Mouse (Mus musculus) neural tube, embryonic 12.5 days (tissue): ENCODE data around the gene Chga. TPM values are rescaled to one million over a fixed set of nuclear protein-coding genes. Genes with fewer than 3 reads are reported as not detected.

Experiments used
- ATAC-seq: fragments of 200-750 bp; cut with Nextera tagmentation; 2 replicates; pipeline ENCODE4 v1.8.0; 2017; ENCODE audit warnings: low read depth, mild to moderate bottlenecking, moderate TSS enrichment, moderate library complexity; ENCODE audit not compliant: low FRiP score
- H3K27ac ChIP-seq: fragments of 300-500 bp; sonication (generic); 2 replicates; pipeline ENCODE4 v1.5.1; 2016
- H3K27me3 ChIP-seq: fragments of 300-500 bp; sonication (generic); replicated peaks from 2 replicates; pipeline ENCODE4 v1.6.1; 2016; ENCODE audit warnings: mild to moderate bottlenecking
- H3K36me3 ChIP-seq: fragments of 300-500 bp; sonication (generic); 2 replicates; pipeline ENCODE4 v1.6.1; 2016; ENCODE audit warnings: mild to moderate bottlenecking
- H3K4me1 ChIP-seq: fragments of 300-500 bp; sonication (generic); 2 replicates; pipeline ENCODE4 v1.6.1; 2016
- H3K4me2 ChIP-seq: fragments of 300-500 bp; sonication (generic); replicated peaks from 2 replicates; pipeline ENCODE4 v1.6.1; 2016; ENCODE audit warnings: mild to moderate bottlenecking
- H3K4me3 ChIP-seq: fragments of 300-500 bp; sonication (generic); 2 replicates; pipeline ENCODE4 v1.5.1; 2016
- H3K9ac ChIP-seq: fragments of 300-500 bp; sonication (generic); 2 replicates; pipeline ENCODE4 v1.6.1; 2016; ENCODE audit warnings: mild to moderate bottlenecking
- H3K9me3 ChIP-seq: fragments of 300-500 bp; sonication (generic); 2 replicates; pipeline ENCODE4 v1.6.1; 2016; ENCODE audit warnings: mild to moderate bottlenecking
- WGBS: fragments of 180-500 bp; shearing (Covaris S2); methylation state at CpG from one replicate; pipeline ENCODE4 v1.1.7; 2016; 5-methylcytosine and 5-hydroxymethylcytosine counted together
- polyA plus RNA-seq: library from polyadenylated mRNA; unstranded; fragments of >200 nt; fragmentation: Nextera tagmentation; extraction: Ambion mirVana; gene quantifications from 2 replicates; pipeline ENCODE4 v1.2.1, GENCODE M21; 2016

The Chga gene
- polyA plus RNA-seq, 1 experiment from 2014 or later, result 78.1 TPM

DNA sequence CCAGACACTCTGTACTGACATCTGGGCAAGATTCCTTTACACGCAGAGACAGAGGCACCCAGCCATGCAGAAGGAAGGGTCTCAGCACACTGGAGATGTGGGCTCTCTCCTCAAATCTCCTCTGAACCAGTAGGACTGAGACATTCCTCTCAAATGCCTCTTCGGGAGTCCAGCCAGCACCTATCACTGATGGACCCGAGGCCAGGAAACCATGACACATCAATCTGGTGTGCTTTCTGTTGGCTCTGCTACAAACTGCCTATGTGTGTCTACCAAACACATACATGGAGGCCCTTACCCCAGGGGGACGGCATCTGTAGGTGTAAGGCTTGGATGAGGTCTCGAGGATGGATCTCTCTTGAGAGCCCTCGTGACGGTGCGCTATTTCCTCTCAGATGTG is 32.3 kb downstream of the Chga start:
- Histone ChIP-seq H3K27ac (no peak overlapping the region), H3K36me3 (peaks cover 11% of the 10 kb centered on the region), H3K4me1 (no peaks in the 10 kb centered on the region), H3K4me2 (no peak overlapping the region), H3K27me3 (no peaks in the 10 kb centered on the region), H3K4me3 (no peak overlapping the region), H3K9ac (no peak overlapping the region), H3K9me3 (no peaks in the 10 kb centered on the region)
- ATAC-seq, result no peak
- WGBS, result 94% methylated on average over 8 of the region's 8 CpGs

DNA sequence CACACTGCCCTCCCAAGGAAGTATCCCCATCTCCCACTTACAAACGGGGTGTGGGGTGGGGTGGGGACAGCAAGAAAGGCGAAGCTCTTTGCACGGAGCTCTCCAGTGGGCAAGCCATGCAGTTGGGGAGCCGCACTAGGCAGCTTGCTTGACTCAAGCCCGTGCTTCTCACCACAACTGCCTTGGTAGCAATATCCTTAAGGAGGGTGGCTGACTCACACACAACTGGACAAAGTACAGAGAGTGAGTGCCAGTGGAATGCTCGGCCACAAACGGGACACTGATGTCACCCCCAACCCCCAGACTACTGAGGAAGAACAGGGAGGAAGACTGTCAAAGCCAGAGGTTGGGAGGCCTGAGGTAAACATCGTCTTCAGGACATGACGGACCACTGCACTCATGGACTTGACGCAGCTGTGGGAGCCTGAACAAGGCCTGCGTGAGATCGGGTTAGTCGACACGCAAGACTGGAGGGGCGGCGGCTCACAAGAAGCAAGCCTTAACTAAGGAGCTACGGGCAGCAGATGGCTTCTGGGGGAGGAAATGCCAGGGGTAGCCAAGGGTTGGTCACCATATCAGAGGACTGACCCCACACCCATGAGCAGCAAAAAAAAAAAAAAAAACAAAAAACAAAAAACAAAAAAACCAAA is 36.1 kb downstream of the Chga start:
- H3K4me2 ChIP-seq, result no peak overlapping the region
- no peaks in the 10 kb centered on the region for H3K27me3 ChIP-seq
- no peaks in the 10 kb centered on the region for H3K9me3 ChIP-seq
- H3K4me1 ChIP-seq, result 0 out of 2 replicates have a peak, but pooled peaks cover 13% of the 10 kb centered on the region
- no peak for ATAC-seq
- 94% methylated on average over 17 of the region's 17 CpGs for WGBS
- no peak overlapping the region for H3K27ac ChIP-seq
- peaks cover 5% of the 10 kb centered on the region; the same call in 1 of the 2 replicates for H3K36me3 ChIP-seq
- no peak overlapping the region for H3K9ac ChIP-seq
- no peak overlapping the region for H3K4me3 ChIP-seq

DNA sequence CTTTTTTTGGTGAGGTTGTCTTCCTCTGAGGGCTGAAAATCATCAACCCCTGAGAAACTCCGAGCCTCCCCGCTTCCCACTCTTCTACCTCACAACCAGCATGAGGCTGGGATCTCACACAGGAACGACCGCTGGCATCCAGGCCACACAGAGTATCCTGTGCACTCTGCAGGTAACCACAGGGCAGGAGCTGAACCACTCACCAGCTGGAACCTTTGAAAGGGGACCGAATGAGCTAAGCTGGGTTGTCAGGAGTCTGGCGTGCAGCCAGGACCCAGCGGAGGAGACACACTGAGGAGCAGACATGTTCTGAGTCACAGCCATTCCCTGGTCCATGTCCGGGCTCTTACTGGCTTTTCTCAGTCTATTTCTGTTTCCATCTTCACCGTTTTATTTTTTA is 38.9 kb downstream of the Chga start:
- H3K36me3 ChIP-seq, result peaks cover 3% of the 10 kb centered on the region; the same call in 1 of the 2 replicates
- H3K27ac ChIP-seq, result no peak overlapping the region

DNA sequence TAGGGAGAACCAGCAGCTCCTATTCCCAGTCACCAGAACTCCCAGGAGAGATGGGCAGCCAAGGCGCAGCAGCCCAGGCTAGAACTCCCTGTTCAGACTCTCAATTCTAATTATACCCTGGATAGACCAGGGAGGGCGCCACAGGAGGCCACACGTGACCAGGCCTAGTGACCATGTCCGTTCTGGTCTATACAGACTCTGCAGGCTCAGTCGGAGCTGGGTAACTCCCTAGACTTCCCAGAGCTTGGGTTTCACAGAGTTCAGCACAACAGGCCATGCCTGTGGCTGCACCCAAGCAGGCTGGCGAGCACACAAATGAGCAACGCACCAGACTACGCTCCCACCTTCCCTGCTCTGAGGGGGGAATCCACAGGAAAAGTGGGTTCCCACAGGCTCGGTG is 39.9 kb downstream of the Chga start:
- H3K9me3 ChIP-seq, result peaks cover 4% of the 10 kb centered on the region; the same call in 1 of the 2 replicates
- no peak for ATAC-seq
- WGBS, result 82% methylated on average over 9 of the region's 9 CpGs
- H3K4me3 ChIP-seq, result no peak overlapping the region
- H3K27ac ChIP-seq, result no peak overlapping the region
- H3K4me1 ChIP-seq, result peaks cover 22% of the 10 kb centered on the region
- H3K27me3 ChIP-seq, result no peaks in the 10 kb centered on the region
- H3K9ac ChIP-seq, result no peak overlapping the region
- H3K4me2 ChIP-seq, result no peak overlapping the region
- peaks cover 3% of the 10 kb centered on the region; the same call in 1 of the 2 replicates for H3K36me3 ChIP-seq

More for the DNA sequence above, 38.9 kb downstream of the Chga start:
- 72% methylated on average over 9 of the region's 9 CpGs for WGBS
- Histone ChIP-seq H3K9me3 (peaks cover 4% of the 10 kb centered on the region; the same call in 1 of the 2 replicates), H3K27me3 (no peaks in the 10 kb centered on the region), H3K4me2 (no peak overlapping the region), H3K4me3 (no peak overlapping the region), H3K4me1 (peaks cover 19% of the 10 kb centered on the region; the same call in 1 of the 2 replicates), H3K9ac (no peak overlapping the region)
- no peak for ATAC-seq

DNA sequence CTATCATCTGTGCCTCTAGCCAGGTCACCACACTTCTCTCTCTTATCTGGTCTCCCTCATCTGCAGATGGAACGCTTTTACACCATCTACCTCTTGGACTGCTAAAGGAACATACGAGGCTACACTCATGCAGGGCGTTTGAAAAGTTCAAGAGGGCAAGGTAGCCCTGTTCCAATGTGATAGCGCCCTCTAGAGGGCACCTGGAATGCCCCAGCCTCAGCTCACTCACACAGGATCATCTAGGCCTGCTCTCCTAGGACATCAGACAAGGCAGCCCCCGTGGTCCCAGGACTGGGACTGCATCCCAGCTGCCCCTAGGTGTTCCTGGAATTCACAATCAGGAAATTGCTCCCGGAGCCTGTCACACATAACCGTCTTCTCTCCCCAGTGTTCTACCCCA is 41.6 kb downstream of the Chga start:
- no peak overlapping the region for H3K4me3 ChIP-seq
- 75% methylated on average over 7 of the region's 7 CpGs for WGBS
- H3K27ac ChIP-seq, result no peak overlapping the region
- H3K9ac ChIP-seq, result no peak overlapping the region
- peaks cover 4% of the 10 kb centered on the region; the same call in 1 of the 2 replicates for H3K9me3 ChIP-seq
- peaks cover 3% of the 10 kb centered on the region; the same call in 1 of the 2 replicates for H3K36me3 ChIP-seq
- ATAC-seq, result no peak
- H3K27me3 ChIP-seq, result no peaks in the 10 kb centered on the region
- H3K4me2 ChIP-seq, result no peak overlapping the region
- H3K4me1 ChIP-seq, result peaks cover 34% of the 10 kb centered on the region

DNA sequence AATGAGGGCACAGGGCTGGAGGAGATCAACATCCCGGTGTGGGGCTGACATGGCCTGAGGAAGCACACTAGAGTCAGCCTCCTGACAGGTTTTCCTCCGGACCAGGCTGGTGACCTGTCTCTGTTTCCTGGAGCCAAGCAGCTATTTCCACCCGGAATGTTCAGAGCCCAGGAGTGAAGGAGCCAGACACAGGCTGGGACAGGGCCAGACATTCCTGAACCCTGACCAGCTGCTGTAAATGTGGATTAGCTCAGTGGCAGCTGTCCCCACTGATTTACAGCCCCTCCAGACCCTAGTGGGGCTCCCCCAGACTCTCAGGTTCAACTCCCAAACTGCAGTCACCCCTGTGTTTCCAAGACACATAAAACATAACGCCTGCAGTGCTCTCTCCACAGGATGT is 42.7 kb downstream of the Chga start:
- Histone ChIP-seq H3K4me3 (no peak overlapping the region), H3K9me3 (peaks cover 4% of the 10 kb centered on the region; the same call in 1 of the 2 replicates), H3K36me3 (peaks cover 3% of the 10 kb centered on the region; the same call in 1 of the 2 replicates), H3K27ac (no peak overlapping the region), H3K4me1 (peaks cover 43% of the 10 kb centered on the region), H3K4me2 (no peak overlapping the region), H3K9ac (no peak overlapping the region), H3K27me3 (no peaks in the 10 kb centered on the region)
- no peak for ATAC-seq
- 64% methylated on average over 4 of the region's 4 CpGs for WGBS

DNA sequence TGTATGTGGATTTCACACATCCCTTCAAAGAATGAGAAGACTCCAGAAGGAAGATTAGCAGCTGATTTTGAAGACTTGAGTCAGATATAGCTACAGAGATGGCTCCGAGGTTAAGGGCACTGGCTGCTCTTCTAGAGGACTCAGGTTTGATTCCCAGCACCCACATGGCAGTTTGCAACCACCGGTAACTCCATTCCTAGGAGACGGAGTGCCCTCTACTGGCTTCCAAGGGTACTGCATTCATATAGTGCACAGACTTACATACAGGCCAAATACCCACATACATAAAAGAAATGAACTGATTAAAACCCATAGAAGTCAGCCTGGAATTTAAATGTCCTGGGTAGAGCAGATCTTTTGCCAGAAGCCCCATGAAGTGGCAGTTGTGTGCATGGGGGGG is 43.8 kb downstream of the Chga start:
- Histone ChIP-seq H3K9ac (no peak overlapping the region), H3K27me3 (no peaks in the 10 kb centered on the region), H3K9me3 (peaks cover 4% of the 10 kb centered on the region; the same call in 1 of the 2 replicates), H3K27ac (no peak overlapping the region), H3K4me3 (no peak overlapping the region), H3K4me2 (no peak overlapping the region), H3K4me1 (peaks cover 39% of the 10 kb centered on the region), H3K36me3 (peaks cover 3% of the 10 kb centered on the region; the same call in 1 of the 2 replicates)
- no peak for ATAC-seq
- WGBS, result 98% methylated on average over 3 of the region's 3 CpGs

DNA sequence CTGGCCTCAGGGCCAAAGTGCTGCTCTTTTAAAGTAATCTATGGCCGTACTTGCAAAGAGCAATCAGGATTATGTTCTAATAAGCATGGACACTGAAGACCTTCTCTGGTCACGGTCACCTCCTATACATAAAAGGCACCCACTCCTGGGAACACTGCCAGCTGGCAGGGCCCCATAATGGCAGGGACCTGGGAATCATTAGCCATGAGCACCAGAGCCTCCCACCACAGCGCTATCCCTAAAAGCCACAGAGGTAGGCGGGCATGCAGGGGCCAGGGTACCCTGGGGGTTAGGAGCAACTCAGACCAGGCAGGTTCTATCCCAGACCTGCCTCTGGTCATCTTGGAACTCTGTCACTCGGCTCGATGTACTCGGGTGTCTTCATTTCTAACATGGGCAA is 45.0 kb downstream of the Chga start:
- H3K9ac ChIP-seq, result no peak overlapping the region
- WGBS, result 71% methylated on average over 7 of the region's 7 CpGs
- H3K4me2 ChIP-seq, result no peak overlapping the region
- no peak for ATAC-seq
- peaks cover 4% of the 10 kb centered on the region; the same call in 1 of the 2 replicates for H3K9me3 ChIP-seq
- no peak overlapping the region for H3K4me3 ChIP-seq
- H3K4me1 ChIP-seq, result peaks cover 31% of the 10 kb centered on the region
- no peak overlapping the region for H3K27ac ChIP-seq
- H3K27me3 ChIP-seq, result no peaks in the 10 kb centered on the region
- peaks cover 8% of the 10 kb centered on the region; the same call in 1 of the 2 replicates for H3K36me3 ChIP-seq

DNA sequence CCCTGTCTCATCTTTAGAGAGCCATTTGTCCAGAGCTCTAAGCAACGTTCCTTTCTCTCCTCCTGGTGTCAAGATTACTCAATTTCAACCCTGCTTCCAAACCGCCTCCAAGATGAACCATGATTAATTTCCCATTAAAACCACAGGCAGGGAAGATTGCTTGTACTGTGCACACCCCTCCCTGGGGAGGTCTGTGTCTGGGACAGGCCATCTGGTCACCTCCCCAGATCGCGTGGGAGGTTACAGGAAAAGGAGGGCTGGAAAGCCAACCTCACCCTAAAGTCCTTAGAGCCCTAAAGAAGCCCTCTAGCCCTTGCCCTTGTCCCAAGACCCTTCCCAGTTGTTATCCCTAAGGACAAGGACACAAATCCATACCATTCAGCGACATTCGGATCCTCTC is 45.6 kb downstream of the Chga start:
- WGBS, result 68% methylated on average over 6 of the region's 6 CpGs
- no peak overlapping the region for H3K27ac ChIP-seq

DNA sequence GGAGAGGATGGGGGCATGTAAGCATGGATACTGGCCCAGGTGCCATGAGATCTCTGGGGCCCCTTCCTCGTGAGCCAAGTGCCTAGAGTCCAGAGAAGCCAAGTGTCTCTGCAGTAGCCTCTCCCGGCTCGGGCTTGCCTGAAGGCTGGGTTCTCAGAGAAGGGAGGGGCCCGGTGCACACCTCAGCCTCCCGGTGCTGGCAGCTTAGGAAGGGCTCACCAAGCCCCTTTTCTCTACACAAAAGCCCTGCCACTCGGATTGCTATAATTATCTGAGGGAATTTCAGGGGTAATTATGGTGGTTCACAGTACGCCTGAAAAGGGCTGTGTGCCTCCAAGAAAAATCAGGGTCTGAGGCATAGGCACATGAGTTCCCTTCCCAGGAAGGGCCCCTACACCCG is 47.1 kb downstream of the Chga start:
- Histone ChIP-seq H3K4me1 (peaks cover 29% of the 10 kb centered on the region), H3K9me3 (peaks cover 4% of the 10 kb centered on the region; the same call in 1 of the 2 replicates), H3K4me3 (no peak overlapping the region), H3K27me3 (no peaks in the 10 kb centered on the region), H3K9ac (no peak overlapping the region), H3K27ac (no peak overlapping the region), H3K4me2 (no peak overlapping the region), H3K36me3 (peaks cover 8% of the 10 kb centered on the region; the same call in 1 of the 2 replicates)
- ATAC-seq, result no peak
- 14% methylated on average over 8 of the region's 8 CpGs for WGBS

More for the DNA sequence above, 45.6 kb downstream of the Chga start:
- Histone ChIP-seq H3K4me3 (no peak overlapping the region), H3K4me2 (no peak overlapping the region), H3K27me3 (no peaks in the 10 kb centered on the region), H3K9ac (no peak overlapping the region), H3K4me1 (peaks cover 29% of the 10 kb centered on the region), H3K36me3 (peaks cover 8% of the 10 kb centered on the region; the same call in 1 of the 2 replicates), H3K9me3 (peaks cover 4% of the 10 kb centered on the region; the same call in 1 of the 2 replicates)
- no peak for ATAC-seq

DNA sequence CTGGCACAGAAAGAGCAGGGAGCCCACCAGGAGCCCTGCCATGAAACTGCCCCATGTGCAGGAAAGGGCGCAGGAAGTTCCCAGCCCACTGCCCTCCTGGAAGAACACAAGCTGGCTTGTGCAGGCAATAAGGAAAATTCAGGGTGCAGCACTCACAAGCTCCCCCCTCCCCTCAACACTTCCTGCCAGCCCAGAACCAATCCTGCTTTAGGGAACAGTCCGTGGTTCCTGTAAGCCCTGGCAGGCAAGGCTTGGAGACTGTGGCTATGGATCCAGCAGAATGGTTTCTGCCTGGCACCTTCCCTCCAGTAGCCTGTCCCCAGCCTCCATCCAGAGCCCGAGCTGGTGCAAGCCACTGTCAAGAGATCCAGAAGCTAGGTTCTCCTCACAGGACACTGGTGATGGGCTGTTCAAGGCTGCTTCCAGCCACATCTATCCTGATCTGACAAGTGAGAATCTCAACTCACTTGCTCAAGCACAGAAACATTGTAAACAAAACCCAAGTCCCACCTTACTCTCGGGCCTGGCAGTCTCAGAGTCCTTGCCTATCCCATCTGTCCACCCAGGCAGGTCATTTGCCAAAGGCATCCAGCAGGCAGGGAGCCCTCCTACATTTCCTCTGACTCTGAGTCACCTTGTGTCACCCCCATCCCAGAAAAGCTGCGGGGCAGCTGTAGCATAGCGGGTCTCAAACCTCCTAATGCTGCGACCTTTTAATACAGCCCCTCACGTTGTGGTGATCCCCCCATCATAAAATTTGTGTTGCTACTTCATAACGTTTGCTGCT is 47.7 kb downstream of the Chga start:
- ATAC-seq, result no peak
- Histone ChIP-seq H3K27ac (no peak overlapping the region), H3K9ac (no peak overlapping the region)

DNA sequence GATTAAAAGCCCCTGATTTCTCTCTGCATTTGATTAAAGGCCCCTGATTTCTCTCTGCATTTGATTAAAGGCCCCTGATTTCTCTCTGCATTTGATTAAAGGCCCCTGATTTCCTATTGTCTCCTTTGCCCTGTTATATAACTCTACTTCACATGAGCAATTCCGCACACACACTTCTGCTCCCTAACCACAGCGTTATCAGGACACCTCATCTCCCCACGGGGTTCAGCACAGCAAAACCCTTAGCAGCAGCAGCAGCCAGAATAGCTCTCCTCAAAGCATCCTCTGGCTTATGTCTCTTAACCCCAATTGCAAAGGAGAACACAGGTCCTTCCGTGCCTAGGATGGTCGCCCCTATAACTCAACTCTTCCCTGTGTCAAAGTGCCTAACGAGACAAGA is 50.8 kb downstream of the Chga start:
- peaks cover 12% of the 10 kb centered on the region for H3K4me1 ChIP-seq
- 0 out of 2 replicates have a peak, but pooled peaks cover 4% of the 10 kb centered on the region for H3K36me3 ChIP-seq
- H3K27ac ChIP-seq, result no peak overlapping the region
- no peak overlapping the region for H3K4me2 ChIP-seq
- no peaks in the 10 kb centered on the region for H3K9me3 ChIP-seq
- no peaks in the 10 kb centered on the region for H3K27me3 ChIP-seq
- H3K9ac ChIP-seq, result no peak overlapping the region
- H3K4me3 ChIP-seq, result no peak overlapping the region
- WGBS, result 92% methylated on average over 6 of the region's 6 CpGs
- no peak for ATAC-seq

More for the DNA sequence above, 47.7 kb downstream of the Chga start:
- no peaks in the 10 kb centered on the region for H3K27me3 ChIP-seq
- H3K4me3 ChIP-seq, result no peak overlapping the region
- 73% methylated on average over 9 of the region's 9 CpGs for WGBS
- peaks cover 8% of the 10 kb centered on the region; the same call in 1 of the 2 replicates for H3K36me3 ChIP-seq
- H3K4me2 ChIP-seq, result no peak overlapping the region
- H3K9me3 ChIP-seq, result peaks cover 4% of the 10 kb centered on the region; the same call in 1 of the 2 replicates
- peaks cover 26% of the 10 kb centered on the region for H3K4me1 ChIP-seq
